Mouse (Mus musculus) cerebellum, adult 2 months (tissue): ENCODE data around the gene Ldlrap1.

Source experiments
- CTCF ChIP-seq: fragments of 200-500 bp; IDR thresholded peaks from 2 replicates; pipeline ENCODE4 v1.5.1; 2011; ENCODE audit warnings: low read depth, mild to moderate bottlenecking, control low read depth, low read length, moderate library complexity, borderline replicate concordance; ENCODE audit not compliant: insufficient read depth
- POLR2A ChIP-seq: fragments of 200-500 bp; IDR thresholded peaks from 2 replicates; pipeline ENCODE4 v1.6.1; 2011; ENCODE audit warnings: low read length, control low read depth, borderline replicate concordance; ENCODE audit not compliant: insufficient read depth

- no peak for TF ChIP-seq POLR2A
- no peak for TF ChIP-seq CTCF
Measured at GRCm38 (mm10) chr4:134760281-134760680, 7.5 kb downstream of the Ldlrap1 start.
